Mouse (Mus musculus) MEL (cell line): Measurements from ENCODE around the gene Smarcd1. TPM values are rescaled to one million over a fixed set of nuclear protein-coding genes. Genes with fewer than 3 reads are reported as not detected.

Experiments
- DNase-seq: peaks from one replicate; pipeline ENCODE4 v3.0.0; 2011; ENCODE audit warnings: low read depth, low spot score
- H3K27ac ChIP-seq: 2 replicates; pipeline ENCODE4 v1.5.1; 2012; ENCODE audit warnings: low read depth, mild to moderate bottlenecking, control low read depth, low read length, moderate library complexity; ENCODE audit not compliant: control insufficient read depth
- H3K27me3 ChIP-seq, 2 experiments: fragments of 150-350 bp in 1 of 2; sonication (generic) in 1 of 2; 2 replicates each; pipeline ENCODE4 v1.6.1; 2012; ENCODE audit warnings: low read length in 2 of 2, mild to moderate bottlenecking in 2 of 2, improper control_type of control experiment in 1 of 2, moderate library complexity in 1 of 2; ENCODE audit not compliant: insufficient read depth in 2 of 2, control insufficient read depth in 1 of 2
- H3K36me3 ChIP-seq, 2 experiments: 2 replicates each; pipeline ENCODE4 v1.6.1; 2012 to 2014; ENCODE audit warnings: low read length in 2 of 2, improper control_type of control experiment in 1 of 2, inconsistent platforms in 1 of 2, mild to moderate bottlenecking in 1 of 2; ENCODE audit not compliant: insufficient read depth in 2 of 2, control insufficient read depth in 1 of 2
- H3K4me1 ChIP-seq, 2 experiments: fragments of 150-350 bp in 1 of 2; sonication (generic) in 1 of 2; 2 replicates each; pipeline ENCODE4 v1.6.1; 2012; ENCODE audit warnings: low read length in 2 of 2, improper control_type of control experiment in 1 of 2, mild to moderate bottlenecking in 1 of 2; ENCODE audit not compliant: insufficient read depth in 2 of 2, control insufficient read depth in 1 of 2
- H3K4me3 ChIP-seq, 2 experiments: fragments of 150-350 bp in 1 of 2; sonication (generic) in 1 of 2; 2 replicates each; pipeline ENCODE4 v1.5.1; 2012; ENCODE audit warnings: low read depth in 2 of 2, low read length in 2 of 2, mild to moderate bottlenecking in 2 of 2, moderate library complexity in 2 of 2, control low read depth in 1 of 2, improper control_type of control experiment in 1 of 2; ENCODE audit not compliant: control insufficient read depth in 1 of 2, insufficient read depth in 1 of 2
- H3K79me2 ChIP-seq: 2 replicates; pipeline ENCODE4 v1.6.1; 2012; ENCODE audit warnings: mild to moderate bottlenecking, low read length, moderate library complexity; ENCODE audit not compliant: control insufficient read depth, poor library complexity, insufficient read depth
- H3K9ac ChIP-seq: 2 replicates; pipeline ENCODE4 v1.6.1; 2012; ENCODE audit warnings: low read depth, mild to moderate bottlenecking, control low read depth, low read length, moderate library complexity; ENCODE audit not compliant: control insufficient read depth, poor library complexity, severe bottlenecking
- H3K9me3 ChIP-seq: fragments of 150-350 bp; sonication (generic); replicated peaks from 2 replicates; pipeline ENCODE4 v1.6.1; 2012; ENCODE audit warnings: mild to moderate bottlenecking, low read length, improper control_type of control experiment, moderate library complexity; ENCODE audit not compliant: insufficient read depth
- CHD1 ChIP-seq: IDR thresholded peaks from 2 replicates; pipeline ENCODE4 v1.6.1; 2012; ENCODE audit warnings: low read depth, mild to moderate bottlenecking, inconsistent platforms, low read length, improper control_type of control experiment
- CHD2 ChIP-seq: IDR thresholded peaks from 2 replicates; pipeline ENCODE4 v1.6.1; 2011; ENCODE audit warnings: low read length, improper control_type of control experiment
- CTCF ChIP-seq, 3 experiments: IDR thresholded peaks in 2 of 3; conservative IDR thresholded peaks in 1 of 3; 2 replicates each; pipeline ENCODE4 v1.5.1; 2011 to 2012; ENCODE audit warnings: low read length in 3 of 3, low read depth in 2 of 3, mild to moderate bottlenecking in 2 of 3, improper control_type of control experiment in 1 of 3, inconsistent platforms in 1 of 3, mixed read lengths in 1 of 3, moderate library complexity in 1 of 3; ENCODE audit not compliant: control insufficient read depth in 1 of 3, insufficient read depth in 1 of 3, poor library complexity in 1 of 3, severe bottlenecking in 1 of 3
- E2F4 ChIP-seq: IDR thresholded peaks from 2 replicates; pipeline ENCODE4 v1.6.1; 2011; ENCODE audit warnings: low read depth, low read length, improper control_type of control experiment, borderline replicate concordance
- HCFC1 ChIP-seq: IDR thresholded peaks from 2 replicates; pipeline ENCODE4 v1.6.1; 2012; ENCODE audit warnings: low read depth, mild to moderate bottlenecking, inconsistent platforms, low read length, improper control_type of control experiment, moderate library complexity
- KAT2A ChIP-seq: conservative IDR thresholded peaks from 2 replicates; pipeline ENCODE4 v1.6.1; 2012; ENCODE audit warnings: low read depth, low read length, improper control_type of control experiment, inconsistent platforms
- MEF2A ChIP-seq: IDR thresholded peaks from 2 replicates; pipeline ENCODE4 v1.6.1; 2014; ENCODE audit warnings: low read depth, mild to moderate bottlenecking, inconsistent platforms, low read length, improper control_type of control experiment; ENCODE audit not compliant: poor library complexity, insufficient replicate concordance, severe bottlenecking; ENCODE audit errors: extremely low read depth
- MYB ChIP-seq: IDR thresholded peaks from 2 replicates; pipeline ENCODE4 v1.6.1; 2011; ENCODE audit warnings: mild to moderate bottlenecking, low read depth, low read length, improper control_type of control experiment
- RAD21 ChIP-seq: IDR thresholded peaks from 2 replicates; pipeline ENCODE4 v1.6.1; 2011; ENCODE audit warnings: mild to moderate bottlenecking, low read depth, low read length, improper control_type of control experiment
- RCOR1 ChIP-seq: IDR thresholded peaks from 2 replicates; pipeline ENCODE4 v1.6.1; 2012; ENCODE audit warnings: low read depth, mild to moderate bottlenecking, inconsistent platforms, low read length, improper control_type of control experiment
- SIN3A ChIP-seq: IDR thresholded peaks from 2 replicates; pipeline ENCODE4 v1.6.1; 2012; ENCODE audit warnings: low read length, improper control_type of control experiment, inconsistent platforms
- SMC3 ChIP-seq: IDR thresholded peaks from 2 replicates; pipeline ENCODE4 v1.6.1; 2011; ENCODE audit warnings: low read depth, low read length, improper control_type of control experiment
- TBP ChIP-seq: IDR thresholded peaks from 2 replicates; pipeline ENCODE4 v1.8.0; 2011; ENCODE audit warnings: low read depth, low read length, improper control_type of control experiment
- ZC3H11A ChIP-seq: IDR thresholded peaks from 2 replicates; pipeline ENCODE4 v1.6.1; 2012; ENCODE audit warnings: low read depth, mild to moderate bottlenecking, inconsistent platforms, low read length, improper control_type of control experiment
- polyA plus RNA-seq, 2 experiments: library from polyadenylated mRNA; stranded (reverse) in 1 of 2; unstranded in 1 of 2; fragments of >175 nt in 1 of 2; fragments of >200 nt in 1 of 2; gene quantifications; 2 replicates each; pipeline versions ENCODE4 v1.2.1 to v1.2.4; 2012; ENCODE audit warnings: low replicate concordance in 2 of 2, low read depth in 1 of 2; ENCODE audit not compliant: insufficient read length in 2 of 2, insufficient read depth in 1 of 2, missing spikeins in 1 of 2
- total RNA-seq: library from RNA; depleted of rRNA; stranded (reverse); fragments of 300-350 nt; gene quantifications from 2 replicates; pipeline ENCODE4 v1.2.3, GENCODE M21; 2012

The Smarcd1 gene
- total and polyA plus RNA-seq, 3 experiments, result 20.1 to 247 (median 72.5) TPM

DNA sequence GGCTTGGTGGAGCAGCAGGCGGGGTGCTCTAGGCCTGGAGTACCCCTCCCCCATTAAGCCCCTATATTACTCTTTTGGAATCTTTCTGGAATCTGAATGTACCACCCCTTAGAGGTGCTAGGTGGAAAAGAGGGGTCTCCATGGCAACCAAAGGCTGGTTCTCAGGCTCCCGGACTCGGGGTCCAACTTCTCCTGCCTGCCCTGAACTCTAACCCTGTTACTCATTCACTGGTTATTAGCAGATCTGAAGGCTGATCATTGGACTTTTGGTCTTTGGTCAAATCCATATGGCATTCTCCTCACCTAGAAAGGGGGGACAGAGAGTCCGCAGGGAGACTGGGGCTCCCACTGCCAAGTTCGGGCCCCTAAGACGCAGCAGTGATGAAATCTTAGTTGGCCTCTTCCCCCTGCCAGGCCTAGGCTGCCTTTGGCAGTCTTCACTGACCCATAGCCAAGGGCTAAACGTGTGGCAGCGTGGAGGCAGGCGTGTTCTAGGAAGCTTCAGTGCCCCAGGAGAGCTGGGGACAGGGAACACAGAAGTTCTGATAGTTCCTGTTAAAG lies 16.6 kb downstream of the Smarcd1 start:
- H3K27me3 ChIP-seq, result no peaks in the 10 kb centered on the region
- no peaks in the 10 kb centered on the region for H3K79me2 ChIP-seq
- H3K36me3 ChIP-seq, result peaks cover 0 to 10% of the 10 kb centered on the region in 2 experiments; a peak in 2 of 4 replicates
- no peak overlapping the region for H3K4me3 ChIP-seq
- DNase-seq, result no peak
- no peak overlapping the region for H3K9ac ChIP-seq
- peaks cover 2 to 15% of the 10 kb centered on the region in 2 experiments for H3K4me1 ChIP-seq
- TF ChIP-seq HCFC1, result no peak
- TF ChIP-seq CHD1, result no peak
- no peak for TF ChIP-seq CHD2
- TF ChIP-seq SMC3, result no peak
- no peak for TF ChIP-seq RCOR1
- TF ChIP-seq MYB, result no peak
- no peak for TF ChIP-seq KAT2A
- no peak for TF ChIP-seq RAD21
- no peak for TF ChIP-seq TBP
- TF ChIP-seq CTCF (IDR thresholded peaks at IDR 0.05 in 2 of 3, conservative IDR thresholded peaks at IDR 0.05 in 1 of 3; ENCODE audit: control insufficient read depth in 1 of 3, insufficient read depth in 1 of 3, low read depth in 2 of 3, low read length in 3 of 3, poor library complexity in 1 of 3, severe bottlenecking in 1 of 3), result no peak
- no peak for TF ChIP-seq SIN3A
- TF ChIP-seq MEF2A, result no peak
- no peak for TF ChIP-seq E2F4
- H3K27ac ChIP-seq, result no peak overlapping the region
- no peaks in the 10 kb centered on the region for H3K9me3 ChIP-seq

DNA sequence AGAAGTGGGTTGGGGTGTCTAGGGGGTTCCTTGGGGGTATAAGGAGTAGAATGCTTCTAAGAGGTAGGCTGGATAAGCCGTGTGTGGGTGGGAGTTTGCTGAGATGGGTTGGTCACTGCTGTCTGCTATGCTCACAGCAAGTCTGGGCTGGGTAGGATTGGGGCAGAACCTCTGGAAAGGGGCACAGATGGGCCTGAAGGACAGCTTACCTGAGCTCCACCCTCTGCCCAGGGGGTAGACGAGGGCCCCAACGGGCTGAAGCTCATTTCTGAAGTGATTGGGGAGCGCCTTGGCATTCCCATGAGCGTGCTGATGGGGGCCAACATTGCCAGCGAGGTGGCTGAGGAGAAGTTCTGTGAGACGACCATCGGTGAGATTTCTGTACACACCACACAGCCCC lies 17.9 kb downstream of the Smarcd1 start:
- Histone ChIP-seq H3K4me1 (peaks cover 2 to 21% of the 10 kb centered on the region in 2 experiments), H3K9ac (no peak overlapping the region)
- no peak for TF ChIP-seq ZC3H11A
- TF ChIP-seq CHD2, result no peak
- no peak for TF ChIP-seq CHD1
- TF ChIP-seq, all 39 proteins: peak for 0
- Histone ChIP-seq H3K4me3 (no peak overlapping the region), H3K36me3 (peaks cover 0 to 10% of the 10 kb centered on the region in 2 experiments; a peak in 2 of 4 replicates), H3K79me2 (no peaks in the 10 kb centered on the region), H3K27ac (no peak overlapping the region), H3K27me3 (no peaks in the 10 kb centered on the region), H3K9me3 (no peaks in the 10 kb centered on the region)
- DNase-seq, result no peak
